Mouse (Mus musculus) limb, embryonic 12.5 days (tissue): ENCODE results near the gene Cox7a1. TPM values are rescaled to one million over a fixed set of nuclear protein-coding genes. Genes with fewer than 3 reads are reported as not detected.
"Not testable (repeated sequence)": the region's sequence is repeated elsewhere in the genome, so short reads cannot be mapped to it uniquely, and the experiment has no call there.

Experiments used
- ATAC-seq: fragments of 200-750 bp; cut with Nextera tagmentation; 2 replicates; pipeline ENCODE4 v1.8.0; 2017; ENCODE audit warnings: low read depth, moderate TSS enrichment; ENCODE audit not compliant: insufficient number of reproducible peaks, insufficient read depth, low FRiP score, low TSS enrichment
- H3K27ac ChIP-seq: fragments of 300-500 bp; sonication (generic); 2 replicates; pipeline ENCODE4 v1.5.1; 2016; ENCODE audit warnings: mild to moderate bottlenecking, moderate library complexity
- H3K27me3 ChIP-seq: fragments of 300-500 bp; sonication (generic); 2 replicates; pipeline ENCODE4 v1.6.1; 2016; ENCODE audit warnings: mild to moderate bottlenecking, moderate library complexity
- H3K36me3 ChIP-seq: fragments of 300-500 bp; sonication (generic); 2 replicates; pipeline ENCODE4 v1.6.1; 2016; ENCODE audit warnings: mild to moderate bottlenecking, moderate library complexity
- H3K4me1 ChIP-seq: fragments of 300-500 bp; sonication (generic); replicated peaks from 2 replicates; pipeline ENCODE4 v1.6.1; 2016
- H3K4me2 ChIP-seq: fragments of 300-500 bp; sonication (generic); 2 replicates; pipeline ENCODE4 v1.6.1; 2016; ENCODE audit warnings: mild to moderate bottlenecking, moderate library complexity
- H3K4me3 ChIP-seq: fragments of 300-500 bp; sonication (generic); replicated peaks from 2 replicates; pipeline ENCODE4 v1.5.1; 2016; ENCODE audit warnings: mild to moderate bottlenecking
- H3K9ac ChIP-seq: fragments of 300-500 bp; sonication (generic); replicated peaks from 2 replicates; pipeline ENCODE4 v1.6.1; 2016; ENCODE audit warnings: mild to moderate bottlenecking, moderate library complexity
- H3K9me3 ChIP-seq: fragments of 300-500 bp; sonication (generic); 2 replicates; pipeline ENCODE4 v1.6.1; 2016; ENCODE audit warnings: mild to moderate bottlenecking, moderate library complexity
- WGBS: fragments of 180-500 bp; shearing (Covaris S2); methylation state at CpG from one replicate; pipeline ENCODE4 v1.1.7; 2016; 5-methylcytosine and 5-hydroxymethylcytosine counted together
- polyA plus RNA-seq: library from polyadenylated mRNA; unstranded; fragments of >200 nt; fragmentation: Nextera tagmentation; extraction: Ambion mirVana; gene quantifications from 2 replicates; pipeline ENCODE4 v1.2.1, GENCODE M21; 2016

Cox7a1 gene
- polyA plus RNA-seq, 1 experiment from 2014 or later: 2.4 TPM

GRCm38 (mm10) chr7:30202895-30203690 is 19.1 kb downstream of the Cox7a1 start:
- no peak overlapping the region for H3K9ac ChIP-seq
- WGBS: 89% methylated on average over 11 of the region's 11 CpGs
- no peak for ATAC-seq
- no peaks in the 10 kb centered on the region for H3K27me3 ChIP-seq
- no peak overlapping the region for H3K27ac ChIP-seq
- H3K36me3 ChIP-seq: no peaks in the 10 kb centered on the region
- H3K9me3 ChIP-seq: no peaks in the 10 kb centered on the region
- H3K4me3 ChIP-seq: no peak overlapping the region
- no peak overlapping the region for H3K4me2 ChIP-seq
- H3K4me1 ChIP-seq: peaks cover 14% of the 10 kb centered on the region

DNA sequence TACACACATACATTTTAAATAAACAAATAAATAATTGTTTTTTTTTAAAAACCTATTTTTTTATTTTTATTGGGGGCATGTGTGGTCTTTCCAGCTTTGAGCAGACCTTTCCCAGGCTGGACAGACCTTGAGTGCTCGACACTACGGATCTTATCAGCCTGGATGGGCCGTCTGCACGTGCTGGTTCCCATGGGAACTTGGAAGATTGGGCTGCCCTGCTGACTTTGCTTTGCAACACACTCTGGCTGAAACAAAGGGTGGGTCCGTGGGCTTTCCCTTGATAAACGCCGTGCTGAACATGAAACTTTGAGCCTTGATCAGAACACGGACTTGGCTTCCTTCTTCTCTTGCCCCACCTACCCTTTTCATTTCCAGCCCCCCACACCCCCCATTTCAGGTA is 20.4 kb downstream of the Cox7a1 start:
- Histone ChIP-seq H3K27ac (no peak overlapping the region), H3K9ac (no peak overlapping the region), H3K4me2 (no peak overlapping the region), H3K9me3 (no peaks in the 10 kb centered on the region), H3K36me3 (no peaks in the 10 kb centered on the region), H3K4me1 (peaks cover 11% of the 10 kb centered on the region), H3K4me3 (no peak overlapping the region), H3K27me3 (no peaks in the 10 kb centered on the region)
- WGBS: 64% methylated on average over 8 of the region's 8 CpGs
- ATAC-seq: no peak

- Histone ChIP-seq H3K4me2 (no peak overlapping the region), H3K9me3 (no peaks in the 10 kb centered on the region), H3K36me3 (no peaks in the 10 kb centered on the region), H3K27ac (no peak overlapping the region), H3K4me3 (no peak overlapping the region), H3K9ac (no peak overlapping the region), H3K27me3 (no peaks in the 10 kb centered on the region), H3K4me1 (peaks cover 7% of the 10 kb centered on the region; the same call in 1 of the 2 replicates)
- 5% methylated on average over 2 of the region's 2 CpGs for WGBS
- no peak for ATAC-seq
Measured at GRCm38 (mm10) chr7:30205383-30205782, 21.4 kb downstream of the Cox7a1 start.

DNA sequence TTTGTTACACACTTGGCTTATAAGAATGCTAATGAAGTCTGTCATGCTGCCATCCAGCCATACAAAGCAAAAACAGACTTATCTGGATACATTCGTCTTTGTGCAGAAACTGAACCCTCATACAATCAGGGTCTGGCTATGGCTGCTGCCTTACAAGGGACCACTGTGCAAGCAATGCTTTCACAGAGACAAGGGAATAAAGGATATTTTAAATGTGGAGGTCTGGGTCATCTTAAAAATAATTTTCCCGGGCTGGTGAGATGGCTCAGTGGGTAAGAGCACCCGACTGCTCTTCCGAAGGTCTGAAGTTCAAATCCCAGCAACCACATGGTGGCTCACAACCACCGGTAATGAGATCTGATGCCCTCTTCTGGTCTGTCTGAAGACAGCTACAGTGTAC is 22.4 kb downstream of the Cox7a1 start:
- not testable (repeated sequence) for H3K4me3 ChIP-seq, H3K27ac ChIP-seq, H3K9ac ChIP-seq, ATAC-seq, H3K27me3 ChIP-seq, H3K4me1 ChIP-seq, H3K4me2 ChIP-seq, H3K9me3 ChIP-seq, H3K36me3 ChIP-seq
- WGBS: 50% methylated on average over 5 of the region's 5 CpGs

GRCm38 (mm10) chr7:30211025-30211424 is 27.1 kb downstream of the Cox7a1 start:
- no peaks in the 10 kb centered on the region for H3K27me3 ChIP-seq

DNA sequence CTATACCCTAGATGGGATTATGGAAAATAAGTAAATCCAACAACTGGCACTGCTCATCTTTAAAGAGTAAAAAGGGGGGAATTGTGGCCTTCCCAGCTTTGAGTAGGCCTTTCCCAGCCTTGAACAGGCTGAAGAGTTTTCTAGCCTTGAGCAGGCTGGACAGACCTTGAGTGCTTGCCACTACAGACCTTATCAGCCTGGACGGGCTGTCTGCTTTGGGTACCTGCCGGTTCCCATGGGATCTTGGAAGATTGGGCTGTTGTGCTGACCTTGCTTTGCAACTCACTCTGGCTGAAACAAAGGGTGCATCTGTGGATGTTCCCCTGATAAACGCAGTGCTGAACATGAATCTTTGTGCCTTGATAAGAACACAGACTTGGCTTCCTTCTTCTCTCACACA is 29.9 kb downstream of the Cox7a1 start:
- no peak overlapping the region for H3K4me2 ChIP-seq
- WGBS: 93% methylated on average over 3 of the region's 3 CpGs
- no peak for ATAC-seq

More at GRCm38 (mm10) chr7:30211025-30211424, 27.1 kb downstream of the Cox7a1 start:
- H3K9me3 ChIP-seq: no peaks in the 10 kb centered on the region
- H3K4me2 ChIP-seq: no peak overlapping the region
- WGBS: 23% methylated on average over 4 of the region's 4 CpGs
- H3K27ac ChIP-seq: no peak overlapping the region
- H3K4me1 ChIP-seq: no peaks in the 10 kb centered on the region
- H3K36me3 ChIP-seq: no peaks in the 10 kb centered on the region
- H3K4me3 ChIP-seq: no peak overlapping the region
- ATAC-seq: no peak
- no peak overlapping the region for H3K9ac ChIP-seq

GRCm38 (mm10) chr7:30215875-30216274 is 31.9 kb downstream of the Cox7a1 start:
- no peak overlapping the region for H3K27ac ChIP-seq
- no peak for ATAC-seq
- no peaks in the 10 kb centered on the region for H3K27me3 ChIP-seq
- no peak overlapping the region for H3K9ac ChIP-seq
- H3K4me3 ChIP-seq: no peak overlapping the region
- no peak overlapping the region for H3K4me2 ChIP-seq
- no peaks in the 10 kb centered on the region for H3K36me3 ChIP-seq
- WGBS: 89% methylated on average over 3 of the region's 3 CpGs
- H3K4me1 ChIP-seq: peaks cover 4% of the 10 kb centered on the region
- H3K9me3 ChIP-seq: no peaks in the 10 kb centered on the region

More for the DNA sequence above, 29.9 kb downstream of the Cox7a1 start:
- Histone ChIP-seq H3K27ac (no peak overlapping the region), H3K4me1 (0 out of 2 replicates have a peak, but pooled peaks cover under 1% of the 10 kb centered on the region), H3K9me3 (no peaks in the 10 kb centered on the region), H3K9ac (no peak overlapping the region), H3K27me3 (no peaks in the 10 kb centered on the region), H3K36me3 (no peaks in the 10 kb centered on the region), H3K4me3 (no peak overlapping the region)

DNA sequence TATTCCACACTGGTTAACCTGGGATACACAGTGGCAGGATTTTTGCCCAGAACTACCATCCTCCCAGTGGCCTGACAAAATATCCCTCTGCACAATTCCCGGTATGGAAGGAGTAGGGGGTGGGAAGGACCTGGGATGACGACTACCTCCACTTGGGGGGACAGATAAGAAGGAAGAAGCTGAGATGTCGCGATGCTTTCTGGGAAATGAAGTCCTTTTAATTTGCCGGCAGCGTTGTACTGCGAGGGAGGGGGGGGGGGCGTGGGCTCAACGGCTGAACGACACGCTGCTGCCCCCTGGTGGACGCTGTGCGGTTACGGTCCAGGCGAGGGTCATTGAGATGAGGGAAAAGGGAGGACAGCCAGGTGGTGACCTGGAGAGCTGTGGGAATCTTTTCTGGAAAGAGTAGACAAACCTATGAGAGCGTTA is 32.8 kb downstream of the Cox7a1 start:
- H3K27ac ChIP-seq: no peak overlapping the region
- 0 out of 2 replicates have a peak overlapping the region, but pooled peaks have one; percentile 12 for H3K4me3 ChIP-seq
- 1% methylated on average over 16 of the region's 16 CpGs for WGBS
- H3K9ac ChIP-seq: no peak overlapping the region
- H3K4me1 ChIP-seq: peaks cover 4% of the 10 kb centered on the region
- H3K36me3 ChIP-seq: no peaks in the 10 kb centered on the region
- H3K4me2 ChIP-seq: peak overlapping the region; percentile 44
- peak; percentile 60 for ATAC-seq
- H3K27me3 ChIP-seq: no peaks in the 10 kb centered on the region
- no peaks in the 10 kb centered on the region for H3K9me3 ChIP-seq

DNA sequence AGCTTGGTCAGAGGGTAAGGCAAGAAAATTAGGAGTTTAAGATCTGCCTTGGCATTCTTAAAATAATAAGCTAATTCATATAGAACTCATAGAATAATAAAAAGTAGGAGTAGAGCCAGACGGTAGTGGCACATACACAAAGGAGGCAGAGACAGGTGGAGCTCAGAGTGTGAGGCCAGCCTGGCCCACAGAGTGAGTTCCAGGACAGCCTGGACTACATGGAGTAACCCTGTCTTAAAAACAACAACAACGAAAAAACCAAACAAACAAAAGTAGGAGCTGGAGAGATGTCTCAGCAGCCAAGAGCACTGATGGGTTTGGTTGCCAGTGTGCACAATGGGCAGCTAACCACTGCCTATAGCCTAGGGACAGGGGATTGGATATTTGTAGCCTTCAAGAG is 33.3 kb downstream of the Cox7a1 start:
- Histone ChIP-seq H3K9ac (no peak overlapping the region), H3K4me1 (peaks cover 4% of the 10 kb centered on the region), H3K4me3 (no peak overlapping the region), H3K4me2 (no peak overlapping the region), H3K36me3 (peaks cover 2% of the 10 kb centered on the region; the same call in 1 of the 2 replicates), H3K27ac (no peak overlapping the region), H3K9me3 (no peaks in the 10 kb centered on the region), H3K27me3 (no peaks in the 10 kb centered on the region)
- ATAC-seq: no peak
- 74% methylated on average over 2 of the region's 2 CpGs for WGBS

- H3K27ac ChIP-seq: peak overlapping the region; percentile 62
- peak overlapping the region; percentile 49 for H3K4me3 ChIP-seq
- H3K36me3 ChIP-seq: peaks cover 24% of the 10 kb centered on the region
- H3K4me1 ChIP-seq: peaks cover 4% of the 10 kb centered on the region
- peak overlapping the region; percentile 57 for H3K9ac ChIP-seq
- H3K27me3 ChIP-seq: no peaks in the 10 kb centered on the region
- peak; percentile 64; the same call in 1 of the 2 replicates for ATAC-seq
- 6% methylated on average over 16 of the region's 16 CpGs for WGBS
- H3K4me2 ChIP-seq: peak overlapping the region; percentile 92
- H3K9me3 ChIP-seq: no peaks in the 10 kb centered on the region
Measured at GRCm38 (mm10) chr7:30219293-30220007, 35.5 kb downstream of the Cox7a1 start.

DNA sequence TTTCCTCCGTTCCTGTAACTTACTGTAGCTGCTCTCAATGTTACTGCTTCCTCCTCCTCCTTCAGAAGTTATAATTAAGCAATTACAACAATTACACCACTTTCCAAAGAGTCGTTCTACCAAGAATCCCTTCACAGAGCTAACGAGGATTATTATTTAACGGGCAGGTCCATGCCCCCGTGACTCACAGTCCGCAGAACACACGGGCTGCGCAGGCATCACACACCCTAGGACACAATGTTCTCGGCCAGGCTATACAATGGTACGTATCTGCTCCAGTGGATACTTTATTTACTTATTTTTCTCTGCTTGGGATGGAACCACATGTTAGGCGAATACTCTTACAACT is 36.0 kb downstream of the Cox7a1 start:
- 22% methylated on average over 11 of the region's 11 CpGs for WGBS
- Histone ChIP-seq H3K4me3 (peak overlapping the region; percentile 49), H3K4me1 (peaks cover 4% of the 10 kb centered on the region), H3K4me2 (peak overlapping the region; percentile 92), H3K36me3 (peaks cover 29% of the 10 kb centered on the region), H3K27me3 (no peaks in the 10 kb centered on the region), H3K27ac (peak overlapping the region; percentile 41; the same call in 1 of the 2 replicates), H3K9ac (peak overlapping the region; percentile 57), H3K9me3 (no peaks in the 10 kb centered on the region)
- ATAC-seq: no peak
